Mouse (Mus musculus): Measurements from ENCODE around the gene Uqcc2. TPM values are rescaled to one million over a fixed set of nuclear protein-coding genes. Genes with fewer than 3 reads are reported as not detected.

The Uqcc2 gene
- total and polyA plus RNA-seq, 3 experiments, result 126 to 240 (median 198) TPM

DNA sequence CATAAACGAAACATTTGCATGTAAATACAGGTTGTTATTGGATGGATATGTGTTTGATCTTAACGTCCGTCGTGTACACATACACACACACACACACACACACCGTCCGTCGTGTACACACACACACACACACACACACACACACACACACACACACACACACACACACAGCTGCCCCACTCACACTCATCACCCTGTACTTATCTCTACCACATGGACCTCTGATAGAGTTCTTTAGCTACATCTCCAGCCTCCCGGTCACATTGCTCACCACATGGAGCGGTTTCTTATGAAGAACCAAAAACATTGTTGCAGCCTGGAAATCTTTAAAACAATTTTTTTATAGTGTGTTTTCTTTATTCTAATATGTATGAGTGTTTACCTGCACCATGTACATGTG is 471 bp upstream of the Uqcc2 start:
- TF ChIP-seq KAT2A (IDR thresholded peaks at IDR 0.05; ENCODE audit: insufficient replicate concordance, low read length) (no peak), SMC3 (IDR thresholded peaks at IDR 0.05; ENCODE audit: low read depth, low read length) (no peak), ZNF384 (IDR thresholded peaks at IDR 0.05; ENCODE audit: low read depth, low read length) (no peak), ETS1 (conservative IDR thresholded peaks at IDR 0.05; ENCODE audit: low read depth, low read length) (0 out of 2 replicates have a peak, but pooled peaks have one; percentile 0), MAX (IDR thresholded peaks at IDR 0.05; ENCODE audit: low read length) (peak; percentile 46; the same call in 1 of the 2 replicates)
- no peak for DNase-seq (ENCODE audit: extremely low read depth)
- Histone ChIP-seq H3K79me2 (replicated peaks; ENCODE audit: control insufficient read depth, extremely low read depth, insufficient read depth, poor library complexity, severe bottlenecking) (no peaks in the 10 kb centered on the region), H3K27ac (ENCODE audit: insufficient read depth, low read depth) (peak overlapping the region; percentile 82), H3K36me3 (replicated peaks in 1 of 2; ENCODE audit: control insufficient read depth in 1 of 2, insufficient read depth in 1 of 2, low read length in 1 of 2) (peaks cover 10 to 33% of the 10 kb centered on the region in 2 experiments), H3K27me3 (replicated peaks) (peaks cover 3% of the 10 kb centered on the region), H3K4me1 (ENCODE audit: control insufficient read depth in 1 of 2, insufficient read depth in 2 of 2) (peaks cover 22 to 40% of the 10 kb centered on the region in 2 experiments), H3K4me3 (replicated peaks in 1 of 3; ENCODE audit: low read depth in 2 of 3, low read length in 2 of 3, poor library complexity in 1 of 3) (peak overlapping the region in 1 of 3 experiments; percentile 59), H3K9me3 (replicated peaks; ENCODE audit: low read length) (no peaks in the 10 kb centered on the region), H3K4me2 (ENCODE audit: insufficient read depth, low read depth, poor library complexity, severe bottlenecking) (peak overlapping the region; percentile 40), H3K9ac (ENCODE audit: insufficient read depth, low read depth) (no peak overlapping the region)
- in situ Hi-C loops (cut with MboI; ENCODE audit: low pct_ligation_motif_present, low pct_unique_long_range_greater_than_20kb, low sequenced_read_pairs), result loop anchor here (5.0 kb wide), 1 partner anchor 383 kb away; no protein-coding TSS in a partner anchor
- dilution Hi-C loops (cut with MboI; ENCODE audit: extremely low pct_ligation_motif_present, extremely low pct_unique_long_range_greater_than_20kb, low sequenced_read_pairs), result no loop called here

DNA sequence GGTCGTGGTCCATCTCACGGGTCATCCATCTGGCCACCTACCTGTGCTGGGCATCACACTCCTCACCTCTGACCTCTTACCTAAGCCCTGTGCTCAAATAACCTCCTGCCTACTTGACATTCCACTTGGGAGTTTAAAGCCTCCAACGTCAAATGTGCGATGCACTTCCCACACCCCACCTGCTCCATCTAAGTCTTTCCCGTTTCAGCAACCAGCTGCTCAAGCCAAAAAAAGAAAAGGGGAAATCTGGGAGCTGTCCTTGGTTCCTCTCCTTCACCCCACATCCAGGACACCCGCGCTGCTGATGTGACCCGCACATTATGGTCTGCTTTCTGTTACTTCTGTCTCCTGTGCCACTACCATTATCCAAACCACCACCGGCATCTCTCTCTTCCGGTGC is 1.5 kb downstream of the Uqcc2 start:
- H3K4me3 ChIP-seq (replicated peaks in 1 of 3; ENCODE audit: low read depth in 2 of 3, low read length in 2 of 3, poor library complexity in 1 of 3), result no peak overlapping the region
- in situ Hi-C loops (cut with MboI; ENCODE audit: low pct_ligation_motif_present, low pct_unique_long_range_greater_than_20kb, low sequenced_read_pairs) (loop anchor here (5.0 kb wide), 1 partner anchor 385 kb away; no protein-coding TSS in a partner anchor), dilution Hi-C loops (cut with MboI; ENCODE audit: extremely low pct_ligation_motif_present, extremely low pct_unique_long_range_greater_than_20kb, low sequenced_read_pairs) (no loop called here)
- DNase-seq (ENCODE audit: extremely low read depth), result no peak
- H3K4me2 ChIP-seq (ENCODE audit: insufficient read depth, low read depth, poor library complexity, severe bottlenecking), result no peak overlapping the region
- H3K36me3 ChIP-seq (replicated peaks in 1 of 2; ENCODE audit: control insufficient read depth in 1 of 2, insufficient read depth in 1 of 2, low read length in 1 of 2), result peaks cover 10 to 52% of the 10 kb centered on the region in 2 experiments
- no peak overlapping the region for H3K27ac ChIP-seq (ENCODE audit: insufficient read depth, low read depth)
- H3K79me2 ChIP-seq (replicated peaks; ENCODE audit: control insufficient read depth, extremely low read depth, insufficient read depth, poor library complexity, severe bottlenecking), result no peaks in the 10 kb centered on the region
- H3K27me3 ChIP-seq (replicated peaks), result peaks cover 3% of the 10 kb centered on the region
- H3K4me1 ChIP-seq (ENCODE audit: control insufficient read depth in 1 of 2, insufficient read depth in 2 of 2), result peaks cover 22 to 40% of the 10 kb centered on the region in 2 experiments
- no peaks in the 10 kb centered on the region for H3K9me3 ChIP-seq (replicated peaks; ENCODE audit: low read length)
- TF ChIP-seq ETS1 (conservative IDR thresholded peaks at IDR 0.05; ENCODE audit: low read depth, low read length), result no peak
- no peak for TF ChIP-seq JUND (conservative IDR thresholded peaks at IDR 0.05; ENCODE audit: low read depth, low read length)
- no peak overlapping the region for H3K9ac ChIP-seq (ENCODE audit: insufficient read depth, low read depth)

DNA sequence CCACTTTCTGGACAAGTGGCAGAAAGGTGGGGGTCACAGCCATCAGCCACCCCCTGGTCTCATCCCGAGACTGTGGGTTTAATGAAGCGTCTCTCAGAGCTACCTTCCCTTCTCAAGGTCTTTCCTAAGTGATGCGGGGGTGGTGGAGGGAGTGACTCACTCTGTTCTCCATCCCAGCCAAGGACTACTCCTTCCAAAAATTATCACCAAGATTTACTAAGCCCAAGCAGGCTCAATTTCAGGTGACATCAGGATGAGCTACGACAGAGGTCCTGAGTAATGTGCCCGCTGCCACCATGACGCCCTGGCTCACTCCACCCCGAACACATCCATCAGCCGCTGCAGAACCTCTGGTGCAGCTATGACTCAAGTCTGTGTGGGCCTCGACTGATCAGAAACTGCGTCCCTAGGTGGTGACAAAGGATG is 2.5 kb downstream of the Uqcc2 start:
- no peak for DNase-seq (ENCODE audit: extremely low read depth)
- in situ Hi-C loops (cut with MboI; ENCODE audit: low pct_ligation_motif_present, low pct_unique_long_range_greater_than_20kb, low sequenced_read_pairs) (loop anchor here (5.0 kb wide), 1 partner anchor 386 kb away; no protein-coding TSS in a partner anchor), dilution Hi-C loops (cut with MboI; ENCODE audit: extremely low pct_ligation_motif_present, extremely low pct_unique_long_range_greater_than_20kb, low sequenced_read_pairs) (no loop called here)
- H3K9me3 ChIP-seq (replicated peaks; ENCODE audit: low read length), result no peaks in the 10 kb centered on the region
- no peak overlapping the region for H3K9ac ChIP-seq (ENCODE audit: insufficient read depth, low read depth)
- peaks cover 3% of the 10 kb centered on the region for H3K27me3 ChIP-seq (replicated peaks)
- no peak overlapping the region for H3K27ac ChIP-seq (ENCODE audit: insufficient read depth, low read depth)
- H3K4me1 ChIP-seq (ENCODE audit: control insufficient read depth in 1 of 2, insufficient read depth in 2 of 2), result peaks cover 22 to 40% of the 10 kb centered on the region in 2 experiments
- H3K36me3 ChIP-seq (replicated peaks in 1 of 2; ENCODE audit: control insufficient read depth in 1 of 2, insufficient read depth in 1 of 2, low read length in 1 of 2), result peaks cover 10 to 60% of the 10 kb centered on the region in 2 experiments
- H3K79me2 ChIP-seq (replicated peaks; ENCODE audit: control insufficient read depth, extremely low read depth, insufficient read depth, poor library complexity, severe bottlenecking), result no peaks in the 10 kb centered on the region
- H3K4me3 ChIP-seq (replicated peaks in 1 of 3; ENCODE audit: low read depth in 2 of 3, low read length in 2 of 3, poor library complexity in 1 of 3), result no peak overlapping the region
- no peak for TF ChIP-seq MAFK (IDR thresholded peaks at IDR 0.05; ENCODE audit: insufficient replicate concordance, low read length)
- TF ChIP-seq ZNF384 (IDR thresholded peaks at IDR 0.05; ENCODE audit: low read depth, low read length), result no peak
- no peak for TF ChIP-seq POLR2AphosphoS2 (IDR thresholded peaks at IDR 0.05; ENCODE audit: low read depth, low read length)
- no peak for TF ChIP-seq CHD1 (IDR thresholded peaks at IDR 0.05; ENCODE audit: low read depth, low read length)
- no peak for TF ChIP-seq POLR2A (IDR thresholded peaks at IDR 0.05; ENCODE audit: low read depth, low read length)
- no peak overlapping the region for H3K4me2 ChIP-seq (ENCODE audit: insufficient read depth, low read depth, poor library complexity, severe bottlenecking)

Measured in CH12.LX (cell line).